Mouse (Mus musculus) CH12.LX (cell line): ENCODE results near the gene Pdhb. TPM values are rescaled to one million over a fixed set of nuclear protein-coding genes. Genes with fewer than 3 reads are reported as not detected.

ENCODE experiments used
- DNase-seq: peaks from one replicate; pipeline ENCODE4 v3.0.0-alpha.2; 2013; ENCODE audit errors: extremely low read depth
- H3K27ac ChIP-seq: 2 replicates; pipeline ENCODE4 v1.5.1; 2012; ENCODE audit warnings: low read depth, mild to moderate bottlenecking, control low read depth, moderate library complexity; ENCODE audit not compliant: insufficient read depth
- H3K27me3 ChIP-seq: replicated peaks from 2 replicates; pipeline ENCODE3; 2012; ENCODE audit warnings: inconsistent platforms
- H3K36me3 ChIP-seq, 2 experiments: replicated peaks in 1 of 2; 2 replicates each; pipeline versions ENCODE3 to v1.6.1; 2012; ENCODE audit warnings: inconsistent platforms in 1 of 2, low read length in 1 of 2, mild to moderate bottlenecking in 1 of 2, mixed read lengths in 1 of 2, moderate library complexity in 1 of 2; ENCODE audit not compliant: control insufficient read depth in 1 of 2, insufficient read depth in 1 of 2
- H3K4me1 ChIP-seq, 2 experiments: 2 replicates each; pipeline ENCODE4 v1.6.1; 2012; ENCODE audit warnings: inconsistent platforms in 1 of 2, moderate library complexity in 1 of 2; ENCODE audit not compliant: insufficient read depth in 2 of 2, control insufficient read depth in 1 of 2
- H3K4me2 ChIP-seq: 2 replicates; pipeline ENCODE4 v1.6.1; 2012; ENCODE audit warnings: low read depth, mild to moderate bottlenecking, control low read depth; ENCODE audit not compliant: poor library complexity, insufficient read depth, severe bottlenecking
- H3K4me3 ChIP-seq, 3 experiments: fragments of 150-350 bp in 1 of 3; sonication (generic) in 1 of 3; replicated peaks in 1 of 3; 2 replicates each; pipeline versions ENCODE3 to v1.5.1; 2011 to 2012; ENCODE audit warnings: low read depth in 2 of 3, low read length in 2 of 3, mild to moderate bottlenecking in 2 of 3, moderate library complexity in 2 of 3, control low read depth in 1 of 3, improper control_type of control experiment in 1 of 3, inconsistent platforms in 1 of 3, mixed read lengths in 1 of 3; ENCODE audit not compliant: poor library complexity in 1 of 3
- H3K79me2 ChIP-seq: replicated peaks from 2 replicates; pipeline ENCODE4 v1.6.1; 2012; ENCODE audit warnings: mild to moderate bottlenecking, moderate library complexity; ENCODE audit not compliant: control insufficient read depth, poor library complexity, insufficient read depth, severe bottlenecking; ENCODE audit errors: extremely low read depth
- H3K9ac ChIP-seq: 2 replicates; pipeline ENCODE4 v1.6.1; 2012; ENCODE audit warnings: low read depth, mild to moderate bottlenecking, control low read depth, moderate library complexity; ENCODE audit not compliant: insufficient read depth
- H3K9me3 ChIP-seq: replicated peaks from 2 replicates; pipeline ENCODE3; 2012; ENCODE audit warnings: low read length, inconsistent platforms, mixed read lengths
- CTCF ChIP-seq, 2 experiments: IDR thresholded peaks in 1 of 2; conservative IDR thresholded peaks in 1 of 2; 2 replicates each; pipeline ENCODE4 v1.5.1; 2011 to 2012; ENCODE audit warnings: low read depth in 2 of 2, low read length in 2 of 2, improper control_type of control experiment in 1 of 2, inconsistent platforms in 1 of 2, mild to moderate bottlenecking in 1 of 2, moderate library complexity in 1 of 2
- E2F4 ChIP-seq: IDR thresholded peaks from 2 replicates; pipeline ENCODE4 v1.6.1; 2011; ENCODE audit warnings: low read depth, low read length, improper control_type of control experiment; ENCODE audit not compliant: insufficient replicate concordance
- EP300 ChIP-seq: IDR thresholded peaks from 2 replicates; pipeline ENCODE4 v1.6.1; 2011; ENCODE audit warnings: low read length, improper control_type of control experiment
- ETS1 ChIP-seq: conservative IDR thresholded peaks from 2 replicates; pipeline ENCODE4 v1.6.1; 2012; ENCODE audit warnings: low read depth, mild to moderate bottlenecking, inconsistent platforms, low read length, improper control_type of control experiment, moderate library complexity
- GABPA ChIP-seq: IDR thresholded peaks from 2 replicates; pipeline ENCODE4 v1.6.1; 2012; ENCODE audit warnings: low read depth, low read length, improper control_type of control experiment, inconsistent platforms; ENCODE audit not compliant: insufficient replicate concordance
- HCFC1 ChIP-seq: IDR thresholded peaks from 2 replicates; pipeline ENCODE4 v1.6.1; 2012; ENCODE audit warnings: low read depth, mild to moderate bottlenecking, inconsistent platforms, low read length, improper control_type of control experiment
- IRF4 ChIP-seq: IDR thresholded peaks from 2 replicates; pipeline ENCODE4 v1.6.1; 2014; ENCODE audit warnings: low read depth, mild to moderate bottlenecking, inconsistent platforms, low read length, improper control_type of control experiment
- JUN ChIP-seq: IDR thresholded peaks from 2 replicates; pipeline ENCODE4 v1.6.1; 2011; ENCODE audit warnings: low read depth, mild to moderate bottlenecking, low read length, improper control_type of control experiment, moderate library complexity; ENCODE audit not compliant: insufficient read depth
- JUND ChIP-seq: conservative IDR thresholded peaks from 2 replicates; pipeline ENCODE4 v1.6.1; 2011; ENCODE audit warnings: low read depth, low read length, improper control_type of control experiment
- MAFK ChIP-seq: IDR thresholded peaks from 2 replicates; pipeline ENCODE4 v1.6.1; 2011; ENCODE audit warnings: low read length, improper control_type of control experiment; ENCODE audit not compliant: insufficient replicate concordance
- MEF2A ChIP-seq: IDR thresholded peaks from 2 replicates; pipeline ENCODE4 v1.6.1; 2014; ENCODE audit warnings: low read depth, mild to moderate bottlenecking, inconsistent platforms, low read length, improper control_type of control experiment, borderline replicate concordance
- MXI1 ChIP-seq: IDR thresholded peaks from 2 replicates; pipeline ENCODE4 v1.6.1; 2011; ENCODE audit warnings: mild to moderate bottlenecking, low read depth, low read length, improper control_type of control experiment
- MYC ChIP-seq: IDR thresholded peaks from 2 replicates; pipeline ENCODE4 v1.6.1; 2011; ENCODE audit warnings: low read depth, mild to moderate bottlenecking, improper control_type of control experiment, low read length
- NELFE ChIP-seq: IDR thresholded peaks from 2 replicates; pipeline ENCODE4 v1.6.1; 2011; ENCODE audit warnings: low read depth, low read length, improper control_type of control experiment
- NRF1 ChIP-seq: IDR thresholded peaks from 2 replicates; pipeline ENCODE4 v1.6.1; 2014; ENCODE audit warnings: low read depth, mild to moderate bottlenecking, inconsistent platforms, low read length, improper control_type of control experiment, moderate library complexity
- POLR2A ChIP-seq: IDR thresholded peaks from 2 replicates; pipeline ENCODE4 v1.6.1; 2011; ENCODE audit warnings: low read depth, mild to moderate bottlenecking, improper control_type of control experiment, low read length
- RAD21 ChIP-seq: IDR thresholded peaks from 2 replicates; pipeline ENCODE4 v1.6.1; 2011; ENCODE audit warnings: low read depth, mild to moderate bottlenecking, low read length, improper control_type of control experiment, moderate library complexity
- TBP ChIP-seq: conservative IDR thresholded peaks from 2 replicates; pipeline ENCODE4 v1.6.1; 2011; ENCODE audit warnings: low read depth, low read length, improper control_type of control experiment
- USF2 ChIP-seq: conservative IDR thresholded peaks from 2 replicates; pipeline ENCODE4 v1.6.1; 2011; ENCODE audit warnings: low read depth, low read length, improper control_type of control experiment
- ZC3H11A ChIP-seq: IDR thresholded peaks from 2 replicates; pipeline ENCODE4 v1.6.1; 2012; ENCODE audit warnings: low read depth, mild to moderate bottlenecking, inconsistent platforms, low read length, improper control_type of control experiment
- ZKSCAN1 ChIP-seq: IDR thresholded peaks from 2 replicates; pipeline ENCODE4 v1.6.1; 2012; ENCODE audit warnings: low read depth, inconsistent platforms, low read length, improper control_type of control experiment, borderline replicate concordance
- ZMIZ1 ChIP-seq: IDR thresholded peaks from 2 replicates; pipeline ENCODE4 v1.6.1; 2012; ENCODE audit warnings: low read depth, mild to moderate bottlenecking, inconsistent platforms, low read length, improper control_type of control experiment
- ZNF384 ChIP-seq: IDR thresholded peaks from 2 replicates; pipeline ENCODE4 v1.6.1; 2012; ENCODE audit warnings: low read depth, low read length, improper control_type of control experiment, inconsistent platforms
- dilution Hi-C: fragments of 300-500 bp; cut with MboI; formaldehyde crosslinking; loops from 2 replicates; pipeline ENCODE4 v1.14.3; 2020; ENCODE audit warnings: low sequenced_read_pairs; ENCODE audit not compliant: extremely low pct_unique_long_range_greater_than_20kb, extremely low pct_ligation_motif_present
- in situ Hi-C: fragments of 300-500 bp; cut with MboI; formaldehyde crosslinking; loops from 3 replicates; pipeline ENCODE4 v1.14.3; 2019; ENCODE audit warnings: low sequenced_read_pairs, low pct_ligation_motif_present, low pct_unique_long_range_greater_than_20kb, mixed read lengths
- polyA plus RNA-seq: library from polyadenylated mRNA; unstranded; fragments of >175 nt; gene quantifications from 2 replicates; pipeline ENCODE4 v1.2.1, GENCODE M21; 2012; ENCODE audit warnings: low read depth; ENCODE audit not compliant: insufficient read length
- total RNA-seq, 2 experiments: library from RNA; depleted of rRNA; stranded (reverse); fragments of 300-350 nt in 1 of 2; fragments of >200 nt in 1 of 2; gene quantifications; 2 replicates each; pipeline ENCODE4 v1.2.3; 2012 to 2014

Gene Pdhb
- total and polyA plus RNA-seq, 3 experiments = 100 to 205 (median 122) TPM

- Histone ChIP-seq H3K9me3 (no peaks in the 10 kb centered on the region), H3K27ac (no peak overlapping the region), H3K36me3 (peaks cover 31 to 93% of the 10 kb centered on the region in 2 experiments), H3K27me3 (no peaks in the 10 kb centered on the region), H3K4me2 (no peak overlapping the region), H3K4me1 (peaks cover 5 to 22% of the 10 kb centered on the region in 2 experiments), H3K4me3 (no peak overlapping the region), H3K9ac (no peak overlapping the region), H3K79me2 (no peaks in the 10 kb centered on the region)
- TF ChIP-seq TBP (no peak), USF2 (no peak), POLR2A (no peak), GABPA (no peak), IRF4 (no peak), ZC3H11A (no peak), EP300 (no peak), MAFK (no peak), ZKSCAN1 (no peak), JUND (no peak), ZNF384 (no peak), MXI1 (no peak), HCFC1 (no peak), E2F4 (no peak), MYC (no peak), NRF1 (no peak), JUN (no peak), MEF2A (no peak), ETS1 (no peak)
- DNase-seq = no peak
- in situ Hi-C loops = no loop called here
- dilution Hi-C loops = no loop called here
Observed at GRCm38 (mm10) chr14:8159141-8159540, 13.7 kb downstream of the Pdhb start.

GRCm38 (mm10) chr14:8158721-8159120 lies 14.1 kb downstream of the Pdhb start:
- dilution Hi-C loops (no loop called here), in situ Hi-C loops (no loop called here)
- H3K36me3 ChIP-seq = peaks cover 27 to 91% of the 10 kb centered on the region in 2 experiments
- H3K27ac ChIP-seq = no peak overlapping the region
- H3K79me2 ChIP-seq = no peaks in the 10 kb centered on the region
- H3K9ac ChIP-seq = no peak overlapping the region
- no peaks in the 10 kb centered on the region for H3K9me3 ChIP-seq
- H3K4me2 ChIP-seq = no peak overlapping the region
- no peak overlapping the region for H3K4me3 ChIP-seq
- H3K4me1 ChIP-seq = peaks cover 6 to 26% of the 10 kb centered on the region in 2 experiments
- H3K27me3 ChIP-seq = no peaks in the 10 kb centered on the region
- DNase-seq = no peak
- TF ChIP-seq ETS1 (no peak), CTCF (conservative IDR thresholded peaks at IDR 0.05 in 1 of 2, IDR thresholded peaks at IDR 0.05 in 1 of 2; ENCODE audit: low read depth in 2 of 2, low read length in 2 of 2) (no peak), NELFE (no peak), MXI1 (no peak), ZMIZ1 (no peak), RAD21 (no peak), JUN (no peak), JUND (no peak)
